Mouse (Mus musculus) gonadal fat pad, adult 2 months (tissue): Measurements from ENCODE around the gene Rxra. TPM values are rescaled to one million over a fixed set of nuclear protein-coding genes. Genes with fewer than 3 reads are reported as not detected.

Experiments
- DNase-seq: peaks from one replicate; pipeline ENCODE4 v3.0.0-alpha.2; 2012; ENCODE audit warnings: low read depth
- polyA plus RNA-seq: library from polyadenylated mRNA; depleted of rRNA; stranded (reverse); fragments of >200 nt; gene quantifications from 2 replicates; pipeline ENCODE4 v1.2.3, GENCODE M21; 2012

The Rxra gene
- polyA plus RNA-seq, 1 experiment = 82.3 TPM

DNA sequence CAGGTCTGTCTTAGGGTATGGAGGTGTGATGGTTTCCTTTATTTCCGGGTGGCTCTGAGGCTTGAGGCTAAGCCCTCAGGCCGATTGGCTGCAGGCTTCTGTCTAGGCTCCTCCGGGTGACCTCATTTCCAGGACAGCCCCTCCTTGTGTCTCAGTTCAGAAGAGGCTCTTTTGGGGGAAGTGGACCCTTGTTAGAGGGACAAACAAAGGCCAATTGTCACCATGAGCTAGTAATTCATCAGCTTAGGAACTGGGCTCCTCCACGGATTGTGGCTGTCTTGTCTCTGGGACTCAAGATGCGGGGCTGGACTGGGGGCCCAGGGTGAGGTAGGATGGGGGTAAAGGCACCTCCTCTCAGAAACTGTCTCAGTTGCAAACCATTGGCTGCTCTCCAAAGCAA is 5.5 kb upstream of the Rxra start:
- no peak for DNase-seq

DNA sequence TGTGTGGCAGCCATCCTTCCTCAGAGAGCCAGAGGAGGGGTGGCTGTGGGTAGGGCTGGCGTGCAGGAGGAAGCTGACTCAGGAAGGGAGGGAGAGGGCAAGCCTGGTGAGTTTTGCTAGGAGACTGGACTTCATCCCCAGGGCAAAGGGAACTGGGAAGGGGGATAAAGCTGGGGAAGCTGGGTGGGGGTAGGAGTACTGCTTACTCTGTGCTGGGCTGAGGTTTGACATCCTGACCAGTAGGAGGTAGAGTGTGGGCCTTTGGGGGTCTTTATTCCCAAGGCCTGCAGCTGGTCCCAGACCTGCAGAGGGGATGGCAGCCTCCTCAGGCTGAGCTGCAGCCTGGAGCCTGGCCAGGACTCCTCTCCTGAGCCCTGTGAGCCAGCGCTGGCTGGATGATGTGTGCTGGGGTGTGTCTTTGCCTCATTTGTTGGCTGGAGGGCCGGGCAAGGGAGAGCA is 4.6 kb upstream of the Rxra start:
- DNase-seq = no peak

DNA sequence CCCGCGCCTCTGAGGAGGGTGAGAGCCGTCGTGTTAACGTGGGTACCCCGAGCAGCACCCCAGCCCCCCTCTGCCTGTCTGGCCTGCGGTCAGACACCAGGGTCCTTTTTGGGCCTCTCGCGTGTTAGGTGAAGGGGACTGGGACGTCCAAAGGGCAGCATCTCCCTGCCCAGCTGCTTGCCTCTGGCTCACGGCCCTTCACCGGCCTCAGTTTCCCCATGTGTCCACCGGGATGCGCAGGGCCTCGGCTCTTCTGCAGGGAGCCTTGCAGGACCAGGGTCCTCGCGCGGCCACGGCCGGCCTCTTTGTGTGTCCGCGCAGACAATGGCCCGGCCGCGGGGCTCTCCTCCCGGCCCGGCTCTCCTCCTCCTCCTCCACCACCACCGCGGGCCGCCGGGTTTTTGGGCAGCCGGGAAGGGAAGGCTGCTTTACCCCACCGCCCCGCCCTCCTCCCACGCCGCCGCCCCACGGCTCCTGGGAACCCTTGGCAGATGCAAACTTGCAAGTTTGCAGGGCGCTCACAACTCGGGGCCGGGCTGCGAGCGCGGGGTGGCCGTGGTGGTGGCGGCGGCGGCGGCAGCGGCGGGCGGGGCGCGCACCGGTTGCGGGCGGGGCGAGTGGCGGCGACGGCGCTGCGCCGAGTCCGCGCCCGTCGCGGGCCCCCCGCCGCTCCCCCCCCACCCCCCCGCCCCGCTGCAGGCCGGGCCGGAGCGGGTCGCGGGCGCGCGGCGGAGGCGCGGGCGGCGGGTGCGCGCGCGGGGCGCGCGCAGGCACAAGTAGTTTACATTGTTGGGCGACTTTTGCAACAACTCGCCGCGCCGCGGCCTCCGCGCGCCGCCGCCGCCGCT is 462 bp downstream of the Rxra start:
- no peak for DNase-seq

- no peak for DNase-seq
These were observed 1.4 kb downstream of the Rxra start for GRCm38 (mm10) chr2:27677411-27678310.

GRCm38 (mm10) chr2:27678331-27678730 is 2.1 kb downstream of the Rxra start:
- DNase-seq = no peak

DNA sequence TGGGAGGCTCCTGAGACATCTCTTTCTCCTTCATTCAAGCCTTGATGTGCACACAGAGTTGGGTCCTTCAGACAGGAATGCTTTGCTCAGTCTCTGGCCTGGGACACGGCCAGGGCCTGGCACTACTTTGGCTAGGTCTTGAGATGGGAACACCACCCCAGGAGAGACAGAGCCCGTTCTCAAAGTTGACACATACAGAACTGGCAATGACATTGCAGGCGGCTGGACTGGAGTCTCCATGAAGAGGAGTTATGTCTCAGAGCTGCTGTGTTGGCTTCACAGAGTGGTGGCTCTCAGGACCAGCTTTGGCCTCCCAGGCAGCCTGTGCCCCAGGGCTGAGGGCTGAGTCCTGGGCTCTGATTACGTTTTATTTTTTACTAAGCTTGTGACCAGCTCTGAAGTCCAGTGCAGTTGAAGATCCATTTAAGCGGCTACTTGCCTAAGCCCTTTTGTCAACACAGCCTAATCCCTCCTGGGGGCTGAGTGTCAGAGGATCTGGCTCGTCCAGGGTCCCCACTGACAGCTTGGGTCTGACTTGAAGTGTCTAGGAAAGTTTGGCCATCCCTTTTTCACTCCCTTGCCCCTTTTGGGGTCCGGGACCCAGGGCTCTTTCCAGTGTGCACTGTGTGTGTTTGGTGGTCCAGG is 2.7 kb downstream of the Rxra start:
- no peak for DNase-seq

DNA sequence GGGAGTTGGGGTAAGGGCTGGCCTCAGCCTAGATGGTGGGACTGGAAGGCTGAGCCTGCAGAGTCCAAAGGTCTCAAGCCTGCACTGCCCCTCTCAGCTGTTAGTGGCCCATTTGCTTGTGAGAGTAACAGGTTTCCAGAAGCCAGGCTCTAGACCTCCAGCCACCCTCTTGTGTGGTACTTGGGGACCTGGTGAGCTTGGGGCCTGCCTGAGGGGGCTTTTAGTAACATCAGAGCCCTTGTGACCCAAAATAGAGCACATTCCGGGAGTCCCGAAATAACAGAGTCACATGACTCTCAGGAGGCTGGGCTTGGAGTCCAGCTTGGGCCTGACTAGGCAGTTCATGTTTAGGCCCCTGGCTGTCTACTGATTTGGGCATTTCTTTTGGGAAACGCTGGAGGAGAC is 3.4 kb downstream of the Rxra start:
- DNase-seq = no peak

- no peak for DNase-seq
These were observed 3.8 kb downstream of the Rxra start for GRCm38 (mm10) chr2:27680058-27680457.

DNA sequence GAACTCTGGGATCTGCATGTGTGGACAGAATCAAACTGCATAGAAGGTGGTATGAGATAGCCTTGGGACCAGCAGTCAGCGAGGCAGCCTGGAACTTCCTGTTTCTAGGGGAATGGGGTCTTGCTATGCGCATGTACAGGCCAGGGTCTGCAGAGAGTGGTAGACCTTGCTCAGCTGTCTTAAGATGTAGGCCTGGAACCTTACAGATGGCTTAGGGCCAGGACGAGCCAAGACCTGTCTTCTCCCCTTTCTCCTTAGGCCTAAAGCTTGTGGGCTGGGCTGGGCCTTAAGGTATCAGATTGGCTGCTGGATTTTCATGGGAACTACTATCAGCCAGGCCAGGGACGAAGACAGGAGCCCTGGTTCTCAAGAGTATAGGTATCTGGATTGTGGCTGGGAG is 4.4 kb downstream of the Rxra start:
- no peak for DNase-seq

- no peak for DNase-seq
These were observed 5.2 kb downstream of the Rxra start for GRCm38 (mm10) chr2:27681426-27681825.

GRCm38 (mm10) chr2:27682096-27682495 is 5.9 kb downstream of the Rxra start:
- DNase-seq = no peak

GRCm38 (mm10) chr2:27684017-27684657 is 7.9 kb downstream of the Rxra start:
- no peak for DNase-seq

- no peak for DNase-seq
These were observed 9.7 kb downstream of the Rxra start for GRCm38 (mm10) chr2:27685917-27686316.

DNA sequence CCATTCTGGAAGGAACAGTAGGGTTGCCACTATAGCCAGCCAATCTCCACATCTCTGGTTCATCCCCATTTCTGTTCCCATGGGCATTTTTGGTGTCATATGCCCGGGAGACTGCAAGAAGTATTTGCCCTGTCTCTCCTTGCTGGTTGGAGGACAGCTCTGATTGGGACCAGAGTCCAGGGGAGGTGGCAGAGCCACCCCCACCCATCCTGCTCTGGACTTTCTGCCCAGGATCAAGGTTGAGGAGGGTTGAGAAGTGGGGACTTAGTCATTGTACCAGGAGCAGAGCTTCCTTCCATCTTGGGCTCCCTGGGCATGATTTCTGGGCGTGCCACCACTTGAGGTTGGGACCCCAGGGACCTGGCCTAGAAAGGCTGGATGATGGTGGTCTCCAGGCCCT is 10.1 kb downstream of the Rxra start:
- DNase-seq = no peak

GRCm38 (mm10) chr2:27687041-27687440 is 10.8 kb downstream of the Rxra start:
- no peak for DNase-seq

DNA sequence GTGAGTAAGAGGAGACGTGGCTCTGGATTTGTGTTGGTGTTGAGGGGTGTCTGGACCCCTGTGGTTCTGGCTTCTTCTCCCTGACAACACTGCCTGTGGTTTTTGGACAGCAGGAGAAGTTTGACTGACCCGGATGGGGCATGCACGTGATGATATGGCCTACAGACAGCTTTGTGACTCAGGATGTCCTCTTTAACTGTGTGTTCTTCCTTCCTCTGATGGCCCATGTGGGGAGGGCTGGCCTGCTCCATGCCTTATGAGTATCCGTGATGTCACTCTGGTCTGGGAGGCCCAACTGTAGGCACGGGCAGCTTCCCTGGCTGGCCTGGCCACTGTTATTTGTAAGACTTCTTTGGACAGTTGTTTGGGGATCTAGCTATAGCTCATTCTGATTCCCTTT is 11.7 kb downstream of the Rxra start:
- no peak for DNase-seq

- DNase-seq = no peak
These were observed 14.5 kb downstream of the Rxra start for GRCm38 (mm10) chr2:27690714-27691113.

- DNase-seq = no peak
These were observed 15.0 kb downstream of the Rxra start for GRCm38 (mm10) chr2:27691139-27691720.

GRCm38 (mm10) chr2:27692608-27693007 is 16.4 kb downstream of the Rxra start:
- DNase-seq = no peak

DNA sequence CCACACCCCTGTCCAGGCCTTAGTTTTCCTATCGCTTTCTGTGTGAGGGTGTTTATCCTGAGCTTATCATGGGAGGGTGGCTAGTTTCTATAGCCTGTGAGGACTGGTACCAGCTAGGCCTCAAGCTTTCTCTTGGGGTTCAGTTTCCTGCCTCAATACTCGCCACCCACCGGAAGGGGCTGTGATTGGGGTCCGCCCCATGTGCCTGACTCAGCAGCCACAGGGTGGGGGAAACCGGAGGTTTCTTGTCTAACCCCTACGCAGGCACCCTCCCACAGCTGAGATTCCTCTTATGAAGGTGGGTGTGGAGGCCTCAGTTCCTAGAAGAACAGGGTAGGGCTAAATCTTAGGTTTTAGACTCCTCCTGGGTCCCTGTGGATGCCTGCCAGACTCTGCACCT is 17.4 kb downstream of the Rxra start:
- DNase-seq = no peak

DNA sequence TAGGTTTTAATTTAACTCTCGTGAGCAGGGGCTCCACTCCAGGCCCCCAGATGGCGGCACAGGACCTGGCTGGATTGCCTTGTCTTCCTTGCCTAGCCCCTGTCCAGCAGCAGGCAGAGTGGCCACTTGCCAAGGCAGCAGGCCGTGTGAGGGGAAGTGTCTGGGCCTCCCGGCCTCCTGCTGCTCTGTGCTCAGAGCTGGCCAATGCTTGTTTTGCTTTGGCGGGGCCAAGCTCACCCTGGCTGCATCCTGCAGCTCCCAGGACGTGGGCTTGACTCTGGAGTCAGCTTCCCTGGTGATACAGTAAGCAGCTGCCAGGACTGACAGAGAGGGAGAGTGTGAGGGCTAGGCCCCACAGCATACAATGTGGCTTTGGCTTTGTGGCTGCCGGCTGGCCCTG is 23.3 kb downstream of the Rxra start:
- no peak for DNase-seq
